Mouse (Mus musculus): Measurements from ENCODE around the gene Camsap1. TPM values are rescaled to one million over a fixed set of nuclear protein-coding genes. Genes with fewer than 3 reads are reported as not detected.

The Camsap1 gene
- polyA plus RNA-seq (2012; rRNA removed): 35.7 and 39.7 TPM in 2 replicates

DNA sequence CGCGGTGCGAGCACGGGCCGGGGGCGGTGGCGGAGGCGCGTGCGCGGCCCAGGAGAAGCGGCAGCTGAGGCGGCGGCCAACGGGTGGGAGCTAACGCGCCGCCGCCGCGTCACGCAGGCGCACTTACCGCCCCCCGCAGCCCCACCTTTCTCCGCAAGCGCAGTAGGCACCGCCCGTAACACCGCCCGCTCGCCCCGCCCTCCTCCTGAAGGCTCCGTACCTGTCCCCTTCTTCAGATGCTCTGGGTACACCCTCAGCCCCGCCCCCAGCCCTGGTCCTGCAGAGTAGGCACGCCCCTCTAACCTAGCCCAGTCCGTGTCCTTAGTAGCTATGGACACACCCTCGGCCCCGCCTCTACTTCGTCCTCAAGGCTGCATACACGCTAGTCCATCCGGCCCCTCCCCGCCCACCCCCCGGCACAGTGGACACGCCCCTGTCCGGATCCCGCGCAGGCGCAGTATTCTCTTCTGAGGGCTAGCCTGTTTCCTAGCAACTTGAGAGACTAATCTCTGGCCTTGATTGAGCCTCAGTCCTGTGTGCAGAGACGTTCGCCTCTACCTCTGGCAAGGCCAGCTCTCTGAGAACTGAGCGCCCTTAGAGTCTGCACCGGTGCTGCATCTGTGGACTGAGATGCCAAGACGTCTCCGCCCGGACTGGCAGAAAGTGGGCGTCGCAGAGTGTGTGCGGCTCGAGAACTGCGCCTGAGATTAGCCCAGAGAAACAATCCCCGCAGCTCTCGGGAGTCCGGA, at the start of gene Camsap1:
Gene Camsap1 (minus strand): TSS at position 124 of the 749 bp plus-strand sequence.
- peaks cover 9% of the 10 kb centered on the region for H3K4me1 ChIP-seq (ENCODE audit: control insufficient read depth, insufficient read depth, low read length)
- H3K4me3 ChIP-seq (replicated peaks; ENCODE audit: insufficient read depth, low read depth, low read length): peak within 1 kb of the TSS; percentile 75
- peak; percentile 100 for DNase-seq
- TF ChIP-seq CTCF (IDR thresholded peaks at IDR 0.05; ENCODE audit: borderline replicate concordance, insufficient read depth, low read depth, low read length) (no peak), POLR2A (IDR thresholded peaks at IDR 0.05; ENCODE audit: borderline replicate concordance, insufficient read depth, low read length) (peak; percentile 52; the same call in 1 of the 2 replicates)
- H3K27ac ChIP-seq (ENCODE audit: insufficient read depth, low read length): peak within 1 kb of the TSS; percentile 40
- WGBS: under 1% methylated on average over 58 of the region's 64 CpGs
- no peaks in the 10 kb centered on the region for H3K27me3 ChIP-seq (ENCODE audit: control insufficient read depth, insufficient read depth, low read length)

- H3K27ac ChIP-seq (ENCODE audit: insufficient read depth, low read length): no peak overlapping the region
- TF ChIP-seq CTCF (IDR thresholded peaks at IDR 0.05; ENCODE audit: borderline replicate concordance, insufficient read depth, low read depth, low read length) (peak; percentile 54), POLR2A (IDR thresholded peaks at IDR 0.05; ENCODE audit: borderline replicate concordance, insufficient read depth, low read length) (no peak)
These were observed 47.2 kb upstream of the Camsap1 start for GRCm38 (mm10) chr2:26030288-26030687.

GRCm38 (mm10) chr2:26024138-26025075, 41.3 kb upstream of the Camsap1 start:
- WGBS: 27% methylated on average over 4 of the region's 4 CpGs
- Histone ChIP-seq H3K27me3 (ENCODE audit: control insufficient read depth, insufficient read depth, low read length) (no peaks in the 10 kb centered on the region), H3K4me3 (replicated peaks; ENCODE audit: insufficient read depth, low read depth, low read length) (no peak overlapping the region), H3K4me1 (ENCODE audit: control insufficient read depth, insufficient read depth, low read length) (peaks cover 9% of the 10 kb centered on the region; the same call in 1 of the 2 replicates), H3K27ac (ENCODE audit: insufficient read depth, low read length) (no peak overlapping the region)
- peak; percentile 63 to 65 for DNase-seq
- TF ChIP-seq CTCF (IDR thresholded peaks at IDR 0.05; ENCODE audit: borderline replicate concordance, insufficient read depth, low read depth, low read length) (peak; percentile 85), POLR2A (IDR thresholded peaks at IDR 0.05; ENCODE audit: borderline replicate concordance, insufficient read depth, low read length) (no peak)

More at GRCm38 (mm10) chr2:26030288-26030687, 47.2 kb upstream of the Camsap1 start:
- Histone ChIP-seq H3K27me3 (ENCODE audit: control insufficient read depth, insufficient read depth, low read length) (no peaks in the 10 kb centered on the region), H3K4me1 (ENCODE audit: control insufficient read depth, insufficient read depth, low read length) (no peaks in the 10 kb centered on the region), H3K4me3 (replicated peaks; ENCODE audit: insufficient read depth, low read depth, low read length) (no peak overlapping the region)
- DNase-seq: no peak
- 45% methylated on average over 3 of the region's 3 CpGs for WGBS

DNA sequence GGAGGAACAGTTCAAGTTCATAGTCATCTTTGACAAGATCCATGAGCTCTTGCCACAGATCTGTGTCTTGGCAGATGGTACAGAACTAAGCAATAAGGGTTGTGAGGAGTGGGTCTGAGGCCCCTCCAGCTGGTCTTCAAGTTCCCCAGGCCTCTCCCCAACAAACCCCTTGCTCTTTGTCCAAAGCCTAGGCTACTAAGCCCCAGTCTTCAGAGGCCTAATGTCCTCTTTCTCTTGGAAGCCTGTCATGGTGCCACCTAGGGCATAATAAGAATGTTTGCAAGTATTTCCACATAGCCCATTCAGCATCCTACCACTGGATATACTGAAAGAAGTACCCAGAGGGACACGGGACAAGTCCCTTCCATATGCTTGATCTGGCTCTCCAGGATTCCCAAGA, 39.5 kb upstream of the Camsap1 start:
- WGBS: 75% methylated on average over 1 of the region's 1 CpGs
- Histone ChIP-seq H3K4me3 (replicated peaks; ENCODE audit: insufficient read depth, low read depth, low read length) (no peak overlapping the region), H3K27ac (ENCODE audit: insufficient read depth, low read length) (no peak overlapping the region), H3K27me3 (ENCODE audit: control insufficient read depth, insufficient read depth, low read length) (no peaks in the 10 kb centered on the region), H3K4me1 (ENCODE audit: control insufficient read depth, insufficient read depth, low read length) (peaks cover 15% of the 10 kb centered on the region)
- peak in 1 of 2 experiments; percentile 24 for DNase-seq
- no peak for TF ChIP-seq POLR2A (IDR thresholded peaks at IDR 0.05; ENCODE audit: borderline replicate concordance, insufficient read depth, low read length)
- no peak for TF ChIP-seq CTCF (IDR thresholded peaks at IDR 0.05; ENCODE audit: borderline replicate concordance, insufficient read depth, low read depth, low read length)

- DNase-seq: no peak
- peaks cover 19% of the 10 kb centered on the region for H3K4me1 ChIP-seq (ENCODE audit: control insufficient read depth, insufficient read depth, low read length)
- 79% methylated on average over 8 of the region's 8 CpGs for WGBS
- peak overlapping the region; percentile 80 for H3K27ac ChIP-seq (ENCODE audit: insufficient read depth, low read length)
- no peaks in the 10 kb centered on the region for H3K27me3 ChIP-seq (ENCODE audit: control insufficient read depth, insufficient read depth, low read length)
- TF ChIP-seq CTCF (IDR thresholded peaks at IDR 0.05; ENCODE audit: borderline replicate concordance, insufficient read depth, low read depth, low read length) (no peak), POLR2A (IDR thresholded peaks at IDR 0.05; ENCODE audit: borderline replicate concordance, insufficient read depth, low read length) (no peak)
- no peak overlapping the region for H3K4me3 ChIP-seq (replicated peaks; ENCODE audit: insufficient read depth, low read depth, low read length)
These were observed 39.1 kb upstream of the Camsap1 start for GRCm38 (mm10) chr2:26022258-26022565.

- Histone ChIP-seq H3K27ac (ENCODE audit: insufficient read depth, low read length) (peak within 1 kb of the TSS; percentile 98), H3K27me3 (ENCODE audit: control insufficient read depth, insufficient read depth, low read length) (no peaks in the 10 kb centered on the region), H3K4me3 (replicated peaks; ENCODE audit: insufficient read depth, low read depth, low read length) (peak within 1 kb of the TSS; percentile 82), H3K4me1 (ENCODE audit: control insufficient read depth, insufficient read depth, low read length) (peaks cover 22% of the 10 kb centered on the region)
- DNase-seq: peak; percentile 94 to 98
- TF ChIP-seq POLR2A (IDR thresholded peaks at IDR 0.05; ENCODE audit: borderline replicate concordance, insufficient read depth, low read length): peak; percentile 57
- TF ChIP-seq CTCF (IDR thresholded peaks at IDR 0.05; ENCODE audit: borderline replicate concordance, insufficient read depth, low read depth, low read length): no peak
- 5% methylated on average over 50 of the region's 50 CpGs for WGBS
These were observed 38.6 kb upstream of the Camsap1 start, which contains the start of gene Ubac1 for GRCm38 (mm10) chr2:26021561-26022257. Ubac1 (minus strand) TSS chr2:26021747.
